Mouse (Mus musculus): ENCODE results near the gene Gm16427.
"Not testable (repeated sequence)": the region's sequence is repeated elsewhere in the genome, so short reads cannot be mapped to it uniquely, and the experiment has no call there.

Gene Gm16427

GRCm38 (mm10) chr5:93540100-93540499 lies at the start of gene Gm16427:
Gm16427 (minus strand) TSS chr5:93540200.
- not testable (repeated sequence) for DNase-seq

All from kidney, adult 11 months (tissue).